Mouse (Mus musculus) forebrain, embryonic 12.5 days (tissue): Measurements from ENCODE around the gene Dlg2. TPM values are rescaled to one million over a fixed set of nuclear protein-coding genes. Genes with fewer than 3 reads are reported as not detected.

Experiments
- ATAC-seq: fragments of 200-750 bp; cut with Nextera tagmentation; 2 replicates; pipeline ENCODE4 v1.8.0; 2017; ENCODE audit warnings: moderate TSS enrichment; ENCODE audit not compliant: low FRiP score
- H3K27ac ChIP-seq: fragments of 300-500 bp; sonication (generic); 2 replicates; pipeline ENCODE4 v1.5.1; 2016; ENCODE audit warnings: mild to moderate bottlenecking
- H3K27me3 ChIP-seq: fragments of 300-500 bp; sonication (generic); 2 replicates; pipeline ENCODE4 v1.6.1; 2016; ENCODE audit warnings: mild to moderate bottlenecking
- H3K36me3 ChIP-seq: fragments of 300-500 bp; sonication (generic); replicated peaks from 2 replicates; pipeline ENCODE4 v1.6.1; 2016; ENCODE audit warnings: mild to moderate bottlenecking
- H3K4me1 ChIP-seq: fragments of 300-500 bp; sonication (generic); 2 replicates; pipeline ENCODE4 v1.6.1; 2016
- H3K4me2 ChIP-seq: fragments of 300-500 bp; sonication (generic); 2 replicates; pipeline ENCODE4 v1.6.1; 2016; ENCODE audit warnings: mild to moderate bottlenecking, moderate library complexity
- H3K4me3 ChIP-seq: fragments of 300-500 bp; sonication (generic); replicated peaks from 2 replicates; pipeline ENCODE4 v1.5.1; 2016; ENCODE audit warnings: mild to moderate bottlenecking
- H3K9ac ChIP-seq: fragments of 300-500 bp; sonication (generic); 2 replicates; pipeline ENCODE4 v1.6.1; 2016; ENCODE audit warnings: mild to moderate bottlenecking
- H3K9me3 ChIP-seq: fragments of 300-500 bp; sonication (generic); 2 replicates; pipeline ENCODE4 v1.6.1; 2016
- WGBS: fragments of 180-500 bp; shearing (Covaris S2); methylation state at CpG from one replicate; pipeline ENCODE4 v1.1.7; 2016; 5-methylcytosine and 5-hydroxymethylcytosine counted together
- polyA plus RNA-seq: library from polyadenylated mRNA; unstranded; fragments of >200 nt; fragmentation: Nextera tagmentation; extraction: Ambion mirVana; gene quantifications from 2 replicates; pipeline ENCODE4 v1.2.1, GENCODE M21; 2016

Gene Dlg2
- polyA plus RNA-seq, 1 experiment from 2014 or later: 6.5 TPM

- Histone ChIP-seq H3K4me3 (no peak overlapping the region), H3K4me2 (no peak overlapping the region), H3K27me3 (no peaks in the 10 kb centered on the region), H3K9ac (no peak overlapping the region), H3K4me1 (no peaks in the 10 kb centered on the region), H3K27ac (no peak overlapping the region), H3K36me3 (no peaks in the 10 kb centered on the region), H3K9me3 (no peaks in the 10 kb centered on the region)
- WGBS: 74% methylated on average over 2 of the region's 2 CpGs
- no peak for ATAC-seq
Observed at GRCm38 (mm10) chr7:90554421-90554820, 77.9 kb downstream of the Dlg2 start.

- Histone ChIP-seq H3K27ac (no peak overlapping the region), H3K4me3 (no peak overlapping the region), H3K36me3 (no peaks in the 10 kb centered on the region), H3K4me1 (no peaks in the 10 kb centered on the region), H3K27me3 (no peaks in the 10 kb centered on the region), H3K9me3 (no peaks in the 10 kb centered on the region), H3K9ac (no peak overlapping the region), H3K4me2 (no peak overlapping the region)
- no peak for ATAC-seq
- WGBS: 6% methylated on average over 7 of the region's 7 CpGs
Observed at GRCm38 (mm10) chr7:90569130-90569529, 92.7 kb downstream of the Dlg2 start.

- 81% methylated on average over 2 of the region's 2 CpGs for WGBS
- ATAC-seq: no peak
- H3K9me3 ChIP-seq: no peaks in the 10 kb centered on the region
- H3K9ac ChIP-seq: no peak overlapping the region
- H3K27me3 ChIP-seq: no peaks in the 10 kb centered on the region
- no peaks in the 10 kb centered on the region for H3K36me3 ChIP-seq
- H3K4me1 ChIP-seq: no peaks in the 10 kb centered on the region
- H3K4me2 ChIP-seq: no peak overlapping the region
- H3K27ac ChIP-seq: no peak overlapping the region
- H3K4me3 ChIP-seq: no peak overlapping the region
Observed at GRCm38 (mm10) chr7:90587795-90588194, 111.3 kb downstream of the Dlg2 start.

GRCm38 (mm10) chr7:90588318-90588717 lies 111.8 kb downstream of the Dlg2 start:
- ATAC-seq: no peak
- no peak overlapping the region for H3K4me3 ChIP-seq
- H3K9ac ChIP-seq: no peak overlapping the region
- no peaks in the 10 kb centered on the region for H3K36me3 ChIP-seq
- no peaks in the 10 kb centered on the region for H3K9me3 ChIP-seq
- H3K4me1 ChIP-seq: no peaks in the 10 kb centered on the region
- no peak overlapping the region for H3K27ac ChIP-seq
- 87% methylated on average over 1 of the region's 1 CpGs for WGBS
- no peaks in the 10 kb centered on the region for H3K27me3 ChIP-seq
- no peak overlapping the region for H3K4me2 ChIP-seq

- Histone ChIP-seq H3K4me1 (no peaks in the 10 kb centered on the region), H3K9me3 (no peaks in the 10 kb centered on the region), H3K9ac (no peak overlapping the region), H3K4me3 (no peak overlapping the region), H3K36me3 (no peaks in the 10 kb centered on the region), H3K27ac (no peak overlapping the region), H3K27me3 (no peaks in the 10 kb centered on the region), H3K4me2 (no peak overlapping the region)
- 60% methylated on average over 2 of the region's 2 CpGs for WGBS
- no peak for ATAC-seq
Observed at GRCm38 (mm10) chr7:90609764-90610163, 133.3 kb downstream of the Dlg2 start.

GRCm38 (mm10) chr7:90630546-90630945 lies 154.1 kb downstream of the Dlg2 start:
- H3K27me3 ChIP-seq: no peaks in the 10 kb centered on the region
- no peaks in the 10 kb centered on the region for H3K9me3 ChIP-seq
- no peak overlapping the region for H3K4me3 ChIP-seq
- no peak overlapping the region for H3K9ac ChIP-seq
- H3K27ac ChIP-seq: no peak overlapping the region
- no peaks in the 10 kb centered on the region for H3K36me3 ChIP-seq
- H3K4me2 ChIP-seq: no peak overlapping the region
- WGBS: 89% methylated on average over 3 of the region's 3 CpGs
- no peak for ATAC-seq
- no peaks in the 10 kb centered on the region for H3K4me1 ChIP-seq

- 81% methylated on average over 1 of the region's 1 CpGs for WGBS
- Histone ChIP-seq H3K9ac (no peak overlapping the region), H3K4me3 (no peak overlapping the region), H3K4me1 (no peaks in the 10 kb centered on the region), H3K9me3 (no peaks in the 10 kb centered on the region), H3K27me3 (no peaks in the 10 kb centered on the region), H3K36me3 (no peaks in the 10 kb centered on the region), H3K27ac (no peak overlapping the region), H3K4me2 (no peak overlapping the region)
- no peak for ATAC-seq
Observed at GRCm38 (mm10) chr7:90649512-90649911, 173.0 kb downstream of the Dlg2 start.

GRCm38 (mm10) chr7:90651128-90651527 lies 174.7 kb downstream of the Dlg2 start:
- no peak overlapping the region for H3K9ac ChIP-seq
- H3K4me2 ChIP-seq: no peak overlapping the region
- H3K36me3 ChIP-seq: no peaks in the 10 kb centered on the region
- H3K4me3 ChIP-seq: no peak overlapping the region
- no peaks in the 10 kb centered on the region for H3K27me3 ChIP-seq
- 43% methylated on average over 6 of the region's 6 CpGs for WGBS
- ATAC-seq: peak; percentile 65; the same call in 1 of the 2 replicates
- no peak overlapping the region for H3K27ac ChIP-seq
- no peaks in the 10 kb centered on the region for H3K4me1 ChIP-seq
- no peaks in the 10 kb centered on the region for H3K9me3 ChIP-seq

GRCm38 (mm10) chr7:90651611-90652010 lies 175.1 kb downstream of the Dlg2 start:
- Histone ChIP-seq H3K27ac (no peak overlapping the region), H3K4me1 (no peaks in the 10 kb centered on the region), H3K27me3 (no peaks in the 10 kb centered on the region), H3K4me2 (no peak overlapping the region), H3K9me3 (no peaks in the 10 kb centered on the region), H3K9ac (no peak overlapping the region), H3K4me3 (no peak overlapping the region), H3K36me3 (no peaks in the 10 kb centered on the region)
- peak; percentile 62; the same call in 1 of the 2 replicates for ATAC-seq
- 63% methylated on average over 2 of the region's 2 CpGs for WGBS

- H3K4me3 ChIP-seq: no peak overlapping the region
- no peak overlapping the region for H3K9ac ChIP-seq
- H3K9me3 ChIP-seq: no peaks in the 10 kb centered on the region
- H3K4me1 ChIP-seq: no peaks in the 10 kb centered on the region
- no peak overlapping the region for H3K27ac ChIP-seq
- no peaks in the 10 kb centered on the region for H3K27me3 ChIP-seq
- ATAC-seq: no peak
- H3K4me2 ChIP-seq: no peak overlapping the region
- no peaks in the 10 kb centered on the region for H3K36me3 ChIP-seq
- WGBS: 66% methylated on average over 3 of the region's 3 CpGs
Observed at GRCm38 (mm10) chr7:90658593-90658992, 182.1 kb downstream of the Dlg2 start.

- H3K4me2 ChIP-seq: no peak overlapping the region
- H3K27ac ChIP-seq: no peak overlapping the region
- no peak for ATAC-seq
- no peaks in the 10 kb centered on the region for H3K27me3 ChIP-seq
- no peaks in the 10 kb centered on the region for H3K36me3 ChIP-seq
- no peaks in the 10 kb centered on the region for H3K9me3 ChIP-seq
- H3K4me3 ChIP-seq: no peak overlapping the region
- H3K9ac ChIP-seq: no peak overlapping the region
- no peaks in the 10 kb centered on the region for H3K4me1 ChIP-seq
Observed at GRCm38 (mm10) chr7:90694050-90694449, 217.6 kb downstream of the Dlg2 start.

- no peak for ATAC-seq
- WGBS: 44% methylated on average over 7 of the region's 7 CpGs
Observed at GRCm38 (mm10) chr7:90696181-90696950, 219.9 kb downstream of the Dlg2 start.

GRCm38 (mm10) chr7:90703163-90703852 lies 226.8 kb downstream of the Dlg2 start:
- no peaks in the 10 kb centered on the region for H3K4me1 ChIP-seq
- no peak overlapping the region for H3K4me2 ChIP-seq
- no peaks in the 10 kb centered on the region for H3K9me3 ChIP-seq
- no peak for ATAC-seq
- H3K9ac ChIP-seq: no peak overlapping the region
- WGBS: 65% methylated on average over 7 of the region's 7 CpGs
- H3K36me3 ChIP-seq: no peaks in the 10 kb centered on the region
- no peaks in the 10 kb centered on the region for H3K27me3 ChIP-seq
- no peak overlapping the region for H3K4me3 ChIP-seq
- H3K27ac ChIP-seq: no peak overlapping the region

More at GRCm38 (mm10) chr7:90696181-90696950, 219.9 kb downstream of the Dlg2 start:
- Histone ChIP-seq H3K9ac (no peak overlapping the region), H3K4me2 (no peak overlapping the region), H3K27ac (no peak overlapping the region), H3K4me1 (no peaks in the 10 kb centered on the region), H3K9me3 (no peaks in the 10 kb centered on the region), H3K36me3 (no peaks in the 10 kb centered on the region), H3K4me3 (no peak overlapping the region), H3K27me3 (no peaks in the 10 kb centered on the region)
